Mouse (Mus musculus): ENCODE results near the gene Enah.

The Enah gene

GRCm38 (mm10) chr1:182019926-182020801, at the start of gene Enah:
Gene Enah (minus strand): TSS chr1:182019990.
- no peak for DNase-seq (ENCODE audit: low spot score)

GRCm38 (mm10) chr1:182068136-182068535, 48.3 kb upstream of the Enah start:
- DNase-seq (ENCODE audit: low spot score) = no peak

GRCm38 (mm10) chr1:182066527-182067465, 47.0 kb upstream of the Enah start:
- no peak for DNase-seq (ENCODE audit: low spot score)

GRCm38 (mm10) chr1:182063716-182064115, 43.9 kb upstream of the Enah start:
- no peak for DNase-seq (ENCODE audit: low spot score)

- no peak for DNase-seq (ENCODE audit: low spot score)
Measured at GRCm38 (mm10) chr1:182062801-182063200, 43.0 kb upstream of the Enah start.

- no peak for DNase-seq (ENCODE audit: low spot score)
Measured at GRCm38 (mm10) chr1:182061203-182061602, 41.4 kb upstream of the Enah start.

- DNase-seq (ENCODE audit: low spot score) = no peak
Measured at GRCm38 (mm10) chr1:182059806-182060205, 40.0 kb upstream of the Enah start.

- no peak for DNase-seq (ENCODE audit: low spot score)
Measured at GRCm38 (mm10) chr1:182057998-182058397, 38.2 kb upstream of the Enah start.

GRCm38 (mm10) chr1:182055122-182055521, 35.3 kb upstream of the Enah start:
- no peak for DNase-seq (ENCODE audit: low spot score)

- no peak for DNase-seq (ENCODE audit: low spot score)
Measured at GRCm38 (mm10) chr1:182054651-182055050, 34.9 kb upstream of the Enah start.

- DNase-seq (ENCODE audit: low spot score) = no peak
Measured at GRCm38 (mm10) chr1:182052973-182053372, 33.2 kb upstream of the Enah start.

GRCm38 (mm10) chr1:182052385-182052784, 32.6 kb upstream of the Enah start:
- no peak for DNase-seq (ENCODE audit: low spot score)

- no peak for DNase-seq (ENCODE audit: low spot score)
Measured at GRCm38 (mm10) chr1:182049813-182050212, 30.0 kb upstream of the Enah start.

GRCm38 (mm10) chr1:182048101-182048500, 28.3 kb upstream of the Enah start:
- no peak for DNase-seq (ENCODE audit: low spot score)

GRCm38 (mm10) chr1:182047016-182047690, 27.4 kb upstream of the Enah start:
- no peak for DNase-seq (ENCODE audit: low spot score)

GRCm38 (mm10) chr1:182045208-182045607, 25.4 kb upstream of the Enah start:
- DNase-seq (ENCODE audit: low spot score) = no peak

- no peak for DNase-seq (ENCODE audit: low spot score)
Measured at GRCm38 (mm10) chr1:182040538-182040937, 20.7 kb upstream of the Enah start.

- no peak for DNase-seq (ENCODE audit: low spot score)
Measured at GRCm38 (mm10) chr1:182031757-182032156, 12.0 kb upstream of the Enah start.

- DNase-seq (ENCODE audit: low spot score) = no peak
Measured at GRCm38 (mm10) chr1:182031066-182031465, 11.3 kb upstream of the Enah start.

- no peak for DNase-seq (ENCODE audit: low spot score)
Measured at GRCm38 (mm10) chr1:182029989-182030649, 10.3 kb upstream of the Enah start.

Data from urinary bladder, postnatal 10 days (tissue).